Mouse (Mus musculus) T-helper 17 cell (primary cell): Measurements from ENCODE around the gene Bex6.

ENCODE experiments used
- in situ Hi-C, 2 experiments: fragments of 300-600 bp; cut with MboI, MseI; formaldehyde crosslinking; loops; 1 replicate in 1 of 2; 2 replicates in 1 of 2; pipeline ENCODE4 v1.15.1; 2025; ENCODE audit warnings: high pct_unique_total_duplicates in 2 of 2

Bex6 gene

GRCm38 (mm10) chr16:32179333-32179901 is at the start of gene Bex6:
Gene Bex6, plus strand, starts transcription at chr16:32179823.
- in situ Hi-C loops, result no loop called here

- in situ Hi-C loops, result no loop called here
Measured at GRCm38 (mm10) chr16:32130190-32130826, 49.3 kb upstream of the Bex6 start.

DNA sequence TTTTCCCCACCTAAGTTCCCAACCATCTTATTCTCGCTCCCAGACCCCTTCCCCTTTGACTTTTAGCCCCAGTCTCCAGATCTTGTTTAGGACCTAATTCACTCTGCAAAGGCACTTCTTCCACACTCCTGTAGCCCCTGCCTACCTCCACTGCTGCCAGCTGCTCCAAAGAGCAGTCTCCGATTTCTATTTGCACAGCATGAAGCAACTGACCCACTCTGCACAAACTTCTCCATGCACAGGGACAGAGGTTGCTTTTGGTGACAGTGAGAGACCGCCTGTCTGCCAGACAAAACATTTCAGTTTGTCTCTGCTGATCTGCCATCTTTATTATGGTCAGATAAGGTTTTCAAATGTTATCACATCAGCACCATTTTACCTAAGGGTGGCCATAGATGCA is 46.5 kb upstream of the Bex6 start:
- in situ Hi-C loops, result no loop called here

- in situ Hi-C loops, result no loop called here
Measured at GRCm38 (mm10) chr16:32135842-32136357, 43.7 kb upstream of the Bex6 start.

GRCm38 (mm10) chr16:32138954-32139353 is 40.7 kb upstream of the Bex6 start:
- in situ Hi-C loops, result no loop called here

GRCm38 (mm10) chr16:32143766-32144165 is 35.9 kb upstream of the Bex6 start:
- in situ Hi-C loops, result no loop called here

DNA sequence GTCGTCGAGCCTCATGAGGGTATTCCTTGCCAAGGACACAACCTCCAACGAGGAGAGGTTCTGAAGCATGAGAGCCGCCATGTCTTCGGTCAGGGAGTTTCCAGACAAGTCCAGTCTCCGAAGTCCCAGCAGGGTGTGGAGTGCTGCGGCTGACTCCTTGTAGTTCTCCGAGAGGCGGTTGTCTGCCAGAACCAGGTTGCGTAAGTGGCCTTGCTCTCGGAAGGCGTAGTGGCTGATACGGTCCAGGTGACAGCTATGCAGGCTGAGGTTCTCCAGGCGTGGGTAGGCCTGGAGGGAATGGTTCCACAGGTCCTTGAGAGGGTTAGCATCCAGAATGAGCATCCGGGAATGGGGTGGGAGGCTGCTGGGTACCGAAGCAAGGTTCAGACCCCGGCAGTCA is 35.0 kb upstream of the Bex6 start:
- in situ Hi-C loops, result no loop called here

GRCm38 (mm10) chr16:32147589-32148207 is 31.9 kb upstream of the Bex6 start:
- in situ Hi-C loops, result no loop called here

DNA sequence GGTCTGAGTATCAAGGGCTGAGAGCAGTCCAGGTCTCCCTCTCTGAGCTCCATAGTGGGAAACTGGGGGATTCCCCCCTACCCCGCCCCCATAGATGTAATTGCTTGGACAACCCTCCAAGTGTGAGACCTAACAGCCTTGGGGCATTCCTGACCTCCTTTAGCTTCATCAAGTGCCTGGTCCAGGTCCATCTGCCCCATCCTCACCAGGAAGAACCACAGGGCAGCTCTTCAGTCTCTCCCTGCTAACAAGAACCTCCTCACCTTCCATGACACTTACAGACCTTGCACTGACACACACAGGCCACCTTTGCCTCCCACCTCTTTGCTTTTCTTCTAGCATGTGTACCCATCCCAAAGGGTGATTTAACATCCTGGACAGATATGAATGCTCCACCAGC is 25.6 kb upstream of the Bex6 start:
- in situ Hi-C loops, result no loop called here

DNA sequence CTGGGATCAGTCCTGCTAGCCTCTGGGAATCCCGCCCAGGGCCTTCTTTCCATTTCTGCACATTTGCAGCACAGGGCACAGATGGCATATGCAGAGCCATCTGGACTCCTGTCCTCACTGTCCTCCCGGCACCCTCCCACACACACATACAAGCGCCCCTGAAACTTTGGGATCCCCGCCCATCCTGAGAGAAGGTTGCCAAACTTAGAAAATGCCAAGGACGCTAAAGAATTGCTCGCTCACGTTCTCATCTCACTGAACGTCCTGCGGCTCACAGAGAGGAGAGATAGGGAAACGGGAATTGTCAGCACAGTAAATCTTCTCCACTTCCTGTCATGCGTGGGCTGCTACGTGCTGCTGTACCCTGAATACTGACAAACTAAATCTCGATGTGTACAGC is 25.2 kb upstream of the Bex6 start:
- in situ Hi-C loops, result no loop called here

DNA sequence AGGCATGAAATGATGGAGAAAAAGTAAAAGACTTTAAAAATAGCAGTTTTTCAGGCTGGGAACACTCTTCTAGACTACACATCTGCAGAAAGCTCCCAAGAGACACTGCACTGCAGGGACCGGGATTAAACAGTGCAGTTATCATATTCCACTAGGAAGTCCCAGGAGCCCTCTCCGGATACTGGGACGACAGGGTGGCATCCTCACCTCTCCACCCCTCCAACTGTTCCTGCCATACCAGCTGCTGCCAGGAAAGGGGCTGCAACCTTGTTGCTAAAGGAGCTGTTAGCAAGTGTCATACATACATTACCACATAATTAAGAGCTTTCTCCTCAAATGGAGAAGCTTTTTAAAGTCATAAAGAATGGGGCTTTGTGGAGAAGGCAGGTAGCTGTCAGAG is 22.9 kb upstream of the Bex6 start:
- in situ Hi-C loops, result loop anchor here in 1 of 2 experiments (5.0 kb wide), 1 partner anchor 86 kb away; no protein-coding TSS in a partner anchor

DNA sequence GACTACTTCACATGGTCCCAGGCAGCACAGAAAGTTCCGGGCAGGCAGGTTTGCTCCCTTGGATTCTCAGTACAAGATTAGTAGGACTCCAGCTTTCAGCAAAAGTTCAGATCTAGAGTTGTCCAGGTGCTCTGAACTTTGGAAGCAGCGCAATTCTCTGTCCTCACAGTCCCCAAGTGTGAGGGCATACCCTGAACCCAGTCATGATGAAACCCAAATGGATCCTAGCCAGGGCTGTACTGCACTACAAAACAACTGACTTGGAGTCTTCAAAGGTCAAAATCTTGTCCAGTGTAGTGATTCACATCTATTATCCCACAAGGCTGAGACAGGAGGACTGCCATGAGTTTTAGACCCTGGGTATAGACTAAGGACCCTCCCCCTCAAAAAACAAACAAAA is 22.3 kb upstream of the Bex6 start:
- in situ Hi-C loops, result loop anchor here in 1 of 2 experiments (5.0 kb wide), 1 partner anchor 85 kb away; no protein-coding TSS in a partner anchor

GRCm38 (mm10) chr16:32158966-32159365 is 20.7 kb upstream of the Bex6 start:
- in situ Hi-C loops, result loop anchor here in 1 of 2 experiments (5.0 kb wide), 1 partner anchor 83 kb away; no protein-coding TSS in a partner anchor

DNA sequence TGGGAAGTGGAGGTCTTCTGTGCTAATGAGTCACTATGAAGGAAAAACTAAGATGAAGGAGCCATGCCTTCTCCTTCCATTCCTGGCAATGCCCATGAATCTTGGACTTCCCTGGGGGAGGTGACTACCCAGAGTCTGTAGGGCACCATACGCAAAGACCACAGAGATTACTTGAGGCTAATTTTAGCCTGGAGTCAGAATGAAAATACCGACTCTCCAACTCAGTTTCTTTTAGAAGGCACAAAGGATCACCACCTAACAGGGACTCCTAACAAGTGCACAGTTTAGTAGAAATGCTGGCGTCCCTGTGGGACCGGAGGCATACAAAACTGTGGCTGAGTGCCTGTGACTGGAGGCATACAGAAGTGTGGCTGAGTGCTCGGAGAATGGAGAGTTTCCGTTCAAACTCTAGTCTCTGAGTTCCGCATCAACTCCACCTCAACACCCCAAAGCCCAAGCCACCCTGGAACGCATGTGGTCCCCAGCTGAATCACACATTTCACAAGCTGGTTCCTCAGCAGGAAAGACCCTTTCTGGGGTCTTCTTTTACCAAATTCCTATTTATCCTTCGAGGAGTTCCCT is 18.8 kb upstream of the Bex6 start:
- in situ Hi-C loops, result no loop called here

GRCm38 (mm10) chr16:32163392-32163791 is 16.2 kb upstream of the Bex6 start:
- in situ Hi-C loops, result no loop called here

GRCm38 (mm10) chr16:32163891-32164290 is 15.7 kb upstream of the Bex6 start:
- in situ Hi-C loops, result no loop called here

DNA sequence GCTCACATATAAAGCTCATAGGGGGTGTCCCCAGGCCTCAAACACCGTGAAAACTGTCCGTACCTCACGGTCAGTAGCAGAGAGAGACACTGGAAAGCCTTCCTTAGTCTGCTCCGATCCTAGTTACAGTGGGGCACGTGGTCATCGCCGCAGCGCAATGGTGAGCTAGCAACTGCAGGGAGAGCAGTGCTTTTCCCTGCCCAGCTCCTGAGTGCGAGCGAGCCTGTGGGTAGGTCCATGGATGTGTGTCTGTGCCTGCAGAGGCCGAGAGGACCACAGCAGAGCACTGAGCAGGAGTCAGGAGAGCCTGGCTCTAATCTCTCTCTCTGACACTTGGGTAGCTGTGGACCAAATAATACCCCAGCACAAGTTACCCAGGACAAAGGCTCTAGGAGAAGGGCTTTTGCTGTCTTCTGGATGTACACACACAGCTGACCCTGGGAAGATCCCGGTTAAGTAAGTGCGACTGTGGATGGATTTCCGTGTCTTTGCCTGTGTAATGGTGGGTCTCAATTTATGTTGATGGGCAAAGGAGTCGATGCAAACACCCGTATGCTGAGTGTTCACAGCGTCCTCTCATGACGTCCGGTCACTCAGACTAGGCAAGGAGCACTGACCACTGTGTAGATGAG is 15.1 kb upstream of the Bex6 start:
- in situ Hi-C loops, result no loop called here

DNA sequence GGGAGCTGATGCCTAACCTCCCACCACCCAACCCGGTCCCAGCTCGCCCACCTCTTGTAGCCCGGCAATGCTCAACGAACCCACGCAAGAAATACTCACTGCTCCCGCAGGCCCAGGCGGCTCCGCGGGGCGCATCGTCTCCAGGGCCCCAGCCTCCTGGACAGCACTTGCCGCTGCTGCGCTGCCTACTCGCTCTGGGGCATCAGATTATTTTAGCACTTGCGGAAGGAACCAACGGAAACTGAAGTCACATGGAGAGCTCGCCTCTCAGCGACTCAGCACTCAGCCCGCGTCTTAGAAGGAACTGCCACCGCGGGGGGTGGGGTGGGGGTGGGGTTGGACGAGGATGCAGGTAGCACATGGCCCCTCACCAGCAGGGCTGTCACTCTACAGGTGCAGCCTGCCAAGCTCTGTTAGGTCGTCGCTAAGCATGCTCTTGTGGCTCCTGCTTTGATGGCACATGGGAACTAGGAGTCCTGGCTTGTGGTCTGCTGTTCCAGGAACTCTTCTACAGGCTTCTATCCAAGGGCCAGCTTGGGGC is 14.3 kb upstream of the Bex6 start, which contains the start of gene Nrros:
Gene Nrros (minus strand): TSS at position 314 of the 541 bp plus-strand sequence.
- in situ Hi-C loops, result no loop called here

GRCm38 (mm10) chr16:32167819-32168545 is 11.6 kb upstream of the Bex6 start:
- in situ Hi-C loops, result no loop called here

DNA sequence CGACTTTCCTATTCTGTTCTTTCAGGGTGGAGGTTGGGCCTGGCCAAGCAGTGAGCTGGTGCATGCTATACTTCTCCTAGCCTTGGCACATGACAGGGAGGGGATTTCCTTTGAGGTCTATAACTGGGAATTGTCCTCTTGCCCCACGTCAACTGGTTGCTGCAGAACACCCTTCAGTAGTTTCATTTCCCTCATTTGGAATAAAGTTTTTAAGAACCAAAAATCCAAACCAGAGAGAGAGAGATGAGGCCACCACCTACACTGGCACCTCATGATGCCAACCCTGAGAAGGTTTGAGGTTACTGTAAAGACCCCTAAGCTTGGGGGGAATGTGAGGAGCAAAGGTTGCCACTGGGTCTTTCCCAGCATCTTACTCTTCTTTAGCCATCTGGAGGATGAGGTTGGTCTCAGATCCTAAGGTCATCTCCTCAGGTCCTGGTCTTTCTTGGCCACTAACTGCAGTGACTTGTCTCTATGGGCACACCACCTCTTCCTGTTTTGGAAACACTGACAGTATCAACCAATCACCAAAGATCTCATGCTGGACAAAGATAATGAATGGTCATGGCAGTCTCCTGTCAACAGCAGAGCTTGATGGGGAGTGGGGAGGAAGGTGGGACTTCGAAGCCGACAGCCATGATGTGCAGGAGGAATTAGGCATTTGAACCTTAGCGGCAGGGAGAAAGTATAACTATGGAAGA is 8.4 kb upstream of the Bex6 start:
- in situ Hi-C loops, result no loop called here
